Mouse (Mus musculus) stomach, adult 2 months (tissue): ENCODE measurements around the gene Sypl2. TPM values are rescaled to one million over a fixed set of nuclear protein-coding genes. Genes with fewer than 3 reads are reported as not detected.

Experiments used
- polyA plus RNA-seq: library from polyadenylated mRNA; depleted of rRNA; stranded (reverse); fragments of >200 nt; gene quantifications from 2 replicates; pipeline ENCODE4 v1.2.3, GENCODE M21; 2012; rRNA removed

The Sypl2 gene
- polyA plus RNA-seq = 1.2 and 3.1 TPM in 2 replicates

DNA sequence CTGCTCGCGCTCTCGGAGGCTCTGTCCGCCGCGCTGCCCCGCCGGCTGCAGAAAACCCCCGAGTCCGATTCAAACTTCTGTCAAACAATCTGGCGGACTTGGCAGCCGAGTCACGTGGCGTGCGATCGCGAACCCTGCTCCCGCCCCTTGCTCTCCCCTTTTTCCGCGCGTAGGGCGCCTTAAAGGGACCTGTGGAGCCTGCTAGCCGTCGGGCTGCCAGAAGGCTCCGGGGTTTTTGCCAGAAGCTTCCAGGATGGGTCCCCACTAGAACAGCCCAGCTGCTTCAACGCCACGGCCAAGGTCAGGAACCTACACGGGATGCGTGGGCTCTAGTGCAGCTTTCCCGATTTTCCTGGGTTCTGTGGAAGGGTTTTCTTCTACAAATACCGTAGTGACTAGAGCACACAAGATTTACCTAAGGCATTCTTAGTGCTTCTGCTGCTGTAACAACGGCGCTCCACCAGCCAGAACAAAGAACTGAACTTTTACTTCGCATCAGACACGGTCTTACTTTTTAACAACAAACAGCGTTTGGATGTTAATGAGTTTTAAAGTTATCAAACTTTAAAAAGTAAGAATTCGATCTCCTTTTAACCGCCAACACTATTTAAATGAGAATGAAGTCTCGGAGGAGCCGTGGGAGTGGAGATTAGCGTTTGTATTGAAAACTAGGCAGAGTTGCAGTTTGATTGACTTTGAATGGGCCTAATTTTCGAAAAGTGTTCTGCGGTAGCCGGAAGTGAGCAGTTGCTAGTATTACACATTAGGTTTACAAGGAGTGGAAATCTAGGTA, at the start of gene Sypl2:
TSS of gene Sypl2 (minus strand) at position 91 of the 793 bp plus-strand sequence.

GRCm38 (mm10) chr3:108256719-108257637, 30.5 kb upstream of the Sypl2 start, which contains the start of gene Psma5:
Psma5 (plus strand) TSS chr3:108256926.

GRCm38 (mm10) chr3:108210771-108211139, 15.7 kb downstream of the Sypl2 start, which contains the start of gene Atxn7l2:
Atxn7l2 (minus strand) TSS chr3:108210934.

GRCm38 (mm10) chr3:108200329-108201323, 25.8 kb downstream of the Sypl2 start, which contains the start of gene Cyb561d1:
Cyb561d1 (minus strand) TSS chr3:108201212.

GRCm38 (mm10) chr3:108186098-108187047, 40.1 kb downstream of the Sypl2 start, which contains the start of gene Amigo1:
Amigo1 (plus strand) TSS chr3:108186335.

Other genes with a start within 250 kb of the Sypl2 start
- gene Gstm2, start 240.2 kb downstream of the Sypl2 start, polyA plus RNA-seq = 80.3 and 101 TPM in 2 replicates
- 1,087 and 1,160 TPM in 2 replicates for gene Gstm1, start 208.7 kb downstream of the Sypl2 start, polyA plus RNA-seq
- gene Gstm4, start 181.8 kb downstream of the Sypl2 start, polyA plus RNA-seq = 4.6 and 5.2 TPM in 2 replicates
- 60.5 and 89.7 TPM in 2 replicates for gene Ampd2, start 140.0 kb downstream of the Sypl2 start, polyA plus RNA-seq
- 0.06 TPM in 1 of 2 replicates, not detected in the other for gene Gnat2, start 133.9 kb downstream of the Sypl2 start, polyA plus RNA-seq
- gene Gnai3, start 80.5 kb downstream of the Sypl2 start, polyA plus RNA-seq = 4.1 and 4.7 TPM in 2 replicates
- 0.06 and 0.08 TPM in 2 replicates for gene Gpr61, start 71.8 kb downstream of the Sypl2 start, polyA plus RNA-seq
- 10.0 and 10.8 TPM in 2 replicates for gene Amigo1, start 40.3 kb downstream of the Sypl2 start, polyA plus RNA-seq
- gene Cyb561d1, start 25.4 kb downstream of the Sypl2 start, polyA plus RNA-seq = 4.1 and 4.9 TPM in 2 replicates
- gene Atxn7l2, start 15.7 kb downstream of the Sypl2 start, polyA plus RNA-seq = 3.1 and 3.3 TPM in 2 replicates
- 7.7 and 8.8 TPM in 2 replicates for gene Psma5, start 30.3 kb upstream of the Sypl2 start, polyA plus RNA-seq
- gene Sort1, start 57.4 kb upstream of the Sypl2 start, polyA plus RNA-seq = 23.1 and 28.2 TPM in 2 replicates
- gene Mybphl, start 138.3 kb upstream of the Sypl2 start, polyA plus RNA-seq = not detected in 2 replicates
- gene Psrc1, start 157.2 kb upstream of the Sypl2 start, polyA plus RNA-seq = 2.5 and 2.6 TPM in 2 replicates
- 16.7 and 22.7 TPM in 2 replicates for gene Celsr2, start 188.9 kb upstream of the Sypl2 start, polyA plus RNA-seq
- 17.0 and 19.6 TPM in 2 replicates for gene Sars, start 218.6 kb upstream of the Sypl2 start, polyA plus RNA-seq